Mouse (Mus musculus) kidney, adult 11 months (tissue): ENCODE results near the gene Fbxo24.
A peak's percentile ranks its signal among the peaks of the same experiment; 100 is the strongest.

ENCODE experiments used
- DNase-seq: peaks from one replicate; pipeline ENCODE4 v3.0.0; 2022

The Fbxo24 gene

GRCm38 (mm10) chr5:137600281-137600618, 28.6 kb downstream of the Fbxo24 start:
- no peak for DNase-seq

GRCm38 (mm10) chr5:137599600-137599999, 29.2 kb downstream of the Fbxo24 start:
- DNase-seq = no peak

- DNase-seq = no peak
Measured at GRCm38 (mm10) chr5:137598100-137598826, 30.5 kb downstream of the Fbxo24 start.

GRCm38 (mm10) chr5:137597625-137598024, 31.2 kb downstream of the Fbxo24 start:
- DNase-seq = no peak

GRCm38 (mm10) chr5:137596601-137597261, 32.1 kb downstream of the Fbxo24 start:
- no peak for DNase-seq

GRCm38 (mm10) chr5:137595921-137596320, 32.9 kb downstream of the Fbxo24 start:
- no peak for DNase-seq

GRCm38 (mm10) chr5:137590507-137590906, 38.3 kb downstream of the Fbxo24 start:
- DNase-seq = no peak

- peak; percentile 63 for DNase-seq
Measured at GRCm38 (mm10) chr5:137584976-137585375, 43.8 kb downstream of the Fbxo24 start.

- DNase-seq = no peak
Measured at GRCm38 (mm10) chr5:137583670-137584169, 45.1 kb downstream of the Fbxo24 start.

- DNase-seq = no peak
Measured at GRCm38 (mm10) chr5:137582702-137583101, 46.1 kb downstream of the Fbxo24 start.

GRCm38 (mm10) chr5:137580246-137580645, 48.6 kb downstream of the Fbxo24 start:
- DNase-seq = no peak

GRCm38 (mm10) chr5:137574470-137574901, 54.3 kb downstream of the Fbxo24 start:
- DNase-seq = no peak

GRCm38 (mm10) chr5:137570691-137571586, 57.9 kb downstream of the Fbxo24 start:
- no peak for DNase-seq

GRCm38 (mm10) chr5:137570181-137570580, 58.6 kb downstream of the Fbxo24 start:
- no peak for DNase-seq

GRCm38 (mm10) chr5:137569665-137570064, 59.1 kb downstream of the Fbxo24 start, which contains the start of gene Tfr2:
TSS of gene Tfr2 (plus strand) at chr5:137569840.
- peak; percentile 41 for DNase-seq

- no peak for DNase-seq
Measured at GRCm38 (mm10) chr5:137569031-137569430, 59.8 kb downstream of the Fbxo24 start.

- no peak for DNase-seq
Measured at GRCm38 (mm10) chr5:137568223-137568798, 60.5 kb downstream of the Fbxo24 start.

- no peak for DNase-seq
Measured at GRCm38 (mm10) chr5:137566416-137566815, 62.4 kb downstream of the Fbxo24 start.

- DNase-seq = no peak
Measured at GRCm38 (mm10) chr5:137565744-137566143, 63.1 kb downstream of the Fbxo24 start.

- no peak for DNase-seq
Measured at GRCm38 (mm10) chr5:137562965-137563364, 65.8 kb downstream of the Fbxo24 start.
